Mouse (Mus musculus) heart, embryonic 12.5 days (tissue): ENCODE measurements around the gene Phf13. TPM values are rescaled to one million over a fixed set of nuclear protein-coding genes. Genes with fewer than 3 reads are reported as not detected.

ENCODE experiments used
- ATAC-seq: fragments of 200-750 bp; cut with Nextera tagmentation; 2 replicates; pipeline ENCODE4 v1.8.0; 2017; ENCODE audit warnings: moderate TSS enrichment, moderate library complexity; ENCODE audit not compliant: insufficient number of reproducible peaks, low FRiP score
- H3K27ac ChIP-seq: fragments of 300-500 bp; sonication (generic); 2 replicates; pipeline ENCODE4 v1.5.1; 2016; ENCODE audit warnings: mild to moderate bottlenecking, moderate library complexity; ENCODE audit not compliant: poor library complexity, severe bottlenecking
- H3K27me3 ChIP-seq: fragments of 300-500 bp; sonication (generic); replicated peaks from 2 replicates; pipeline ENCODE4 v1.6.1; 2016; ENCODE audit warnings: mild to moderate bottlenecking, moderate library complexity
- H3K36me3 ChIP-seq: fragments of 300-500 bp; sonication (generic); 2 replicates; pipeline ENCODE4 v1.6.1; 2016; ENCODE audit warnings: mild to moderate bottlenecking, moderate library complexity
- H3K4me1 ChIP-seq: fragments of 300-500 bp; sonication (generic); replicated peaks from 2 replicates; pipeline ENCODE4 v1.6.1; 2016; ENCODE audit warnings: mild to moderate bottlenecking
- H3K4me2 ChIP-seq: fragments of 300-500 bp; sonication (generic); 2 replicates; pipeline ENCODE4 v1.6.1; 2016; ENCODE audit warnings: mild to moderate bottlenecking, moderate library complexity
- H3K4me3 ChIP-seq: fragments of 300-500 bp; sonication (generic); 2 replicates; pipeline ENCODE4 v1.5.1; 2016; ENCODE audit warnings: mild to moderate bottlenecking
- H3K9ac ChIP-seq: fragments of 300-500 bp; sonication (generic); 2 replicates; pipeline ENCODE4 v1.6.1; 2016; ENCODE audit warnings: mild to moderate bottlenecking, moderate library complexity
- H3K9me3 ChIP-seq: fragments of 300-500 bp; sonication (generic); replicated peaks from 2 replicates; pipeline ENCODE4 v1.6.1; 2016; ENCODE audit warnings: mild to moderate bottlenecking, moderate library complexity
- WGBS: fragments of 180-500 bp; shearing (Covaris S2); methylation state at CpG from one replicate; pipeline ENCODE4 v1.1.7; 2016; 5-methylcytosine and 5-hydroxymethylcytosine counted together
- polyA plus RNA-seq: library from polyadenylated mRNA; unstranded; fragments of >200 nt; fragmentation: Nextera tagmentation; extraction: Ambion mirVana; gene quantifications from 2 replicates; pipeline ENCODE4 v1.2.1, GENCODE M21; 2016

Phf13 gene
- polyA plus RNA-seq, 1 experiment from 2014 or later, result 27.0 TPM

GRCm38 (mm10) chr4:152011171-152011760 is 15.2 kb upstream of the Phf13 start:
- ATAC-seq, result no peak
- H3K4me3 ChIP-seq, result peak overlapping the region; percentile 72
- H3K4me1 ChIP-seq, result peaks cover 55% of the 10 kb centered on the region
- WGBS, result 46% methylated on average over 8 of the region's 8 CpGs
- H3K9ac ChIP-seq, result peak overlapping the region; percentile 91
- no peaks in the 10 kb centered on the region for H3K27me3 ChIP-seq
- peaks cover 44% of the 10 kb centered on the region for H3K36me3 ChIP-seq
- peak overlapping the region; percentile 86 for H3K4me2 ChIP-seq
- no peaks in the 10 kb centered on the region for H3K9me3 ChIP-seq
- peak overlapping the region; percentile 95 for H3K27ac ChIP-seq

- Histone ChIP-seq H3K4me2 (peak overlapping the region; percentile 86), H3K9ac (peak overlapping the region; percentile 91), H3K4me3 (peak overlapping the region; percentile 72), H3K9me3 (no peaks in the 10 kb centered on the region), H3K27me3 (no peaks in the 10 kb centered on the region), H3K36me3 (peaks cover 39% of the 10 kb centered on the region), H3K4me1 (peaks cover 55% of the 10 kb centered on the region), H3K27ac (peak overlapping the region; percentile 95)
- WGBS, result 1% methylated on average over 13 of the region's 13 CpGs
- ATAC-seq, result peak; percentile 20
Measured at GRCm38 (mm10) chr4:152010707-152011134, 14.7 kb upstream of the Phf13 start.

GRCm38 (mm10) chr4:152010091-152010706 is 14.1 kb upstream of the Phf13 start:
- ATAC-seq, result peak; percentile 66
- H3K4me2 ChIP-seq, result peak overlapping the region; percentile 86
- H3K9me3 ChIP-seq, result no peaks in the 10 kb centered on the region
- H3K4me3 ChIP-seq, result peak overlapping the region; percentile 72
- H3K36me3 ChIP-seq, result peaks cover 34% of the 10 kb centered on the region
- peak overlapping the region; percentile 91 for H3K9ac ChIP-seq
- 0% methylated on average over 10 of the region's 10 CpGs for WGBS
- peaks cover 55% of the 10 kb centered on the region for H3K4me1 ChIP-seq
- no peaks in the 10 kb centered on the region for H3K27me3 ChIP-seq
- H3K27ac ChIP-seq, result peak overlapping the region; percentile 95

GRCm38 (mm10) chr4:152009076-152010051 is 13.3 kb upstream of the Phf13 start:
- ATAC-seq, result peak; percentile 48
- H3K27me3 ChIP-seq, result no peaks in the 10 kb centered on the region
- peak overlapping the region; percentile 86 for H3K4me2 ChIP-seq
- peak overlapping the region; percentile 95 for H3K27ac ChIP-seq
- peaks cover 55% of the 10 kb centered on the region for H3K4me1 ChIP-seq
- peak overlapping the region; percentile 91 for H3K9ac ChIP-seq
- peak overlapping the region; percentile 72 for H3K4me3 ChIP-seq
- no peaks in the 10 kb centered on the region for H3K9me3 ChIP-seq
- H3K36me3 ChIP-seq, result peaks cover 25% of the 10 kb centered on the region
- WGBS, result under 1% methylated on average over 115 of the region's 115 CpGs

- Histone ChIP-seq H3K9ac (peak within 1 kb of the TSS; percentile 91), H3K27ac (peak within 1 kb of the TSS; percentile 95), H3K36me3 (peaks cover 18% of the 10 kb centered on the region), H3K9me3 (no peaks in the 10 kb centered on the region), H3K4me1 (peaks cover 50% of the 10 kb centered on the region), H3K27me3 (no peaks in the 10 kb centered on the region), H3K4me2 (peak within 1 kb of the TSS; percentile 86), H3K4me3 (peak within 1 kb of the TSS; percentile 72)
- ATAC-seq, result peak; percentile 88
- under 1% methylated on average over 43 of the region's 45 CpGs for WGBS
Measured at GRCm38 (mm10) chr4:152008622-152009075, 12.6 kb upstream of the Phf13 start, which contains the start of gene Klhl21. Gene Klhl21 (plus strand): TSS chr4:152008803.

- H3K9me3 ChIP-seq, result no peaks in the 10 kb centered on the region
- peak overlapping the region; percentile 91 for H3K9ac ChIP-seq
- H3K27me3 ChIP-seq, result no peaks in the 10 kb centered on the region
- no peak for ATAC-seq
- H3K36me3 ChIP-seq, result peaks cover 13% of the 10 kb centered on the region
- peak overlapping the region; percentile 72 for H3K4me3 ChIP-seq
- peak overlapping the region; percentile 86 for H3K4me2 ChIP-seq
- 1% methylated on average over 14 of the region's 14 CpGs for WGBS
- peak overlapping the region; percentile 95 for H3K27ac ChIP-seq
- H3K4me1 ChIP-seq, result peaks cover 44% of the 10 kb centered on the region
Measured at GRCm38 (mm10) chr4:152008148-152008500, 12.1 kb upstream of the Phf13 start.

- Histone ChIP-seq H3K4me3 (peak overlapping the region; percentile 72), H3K9me3 (no peaks in the 10 kb centered on the region), H3K36me3 (peaks cover 8% of the 10 kb centered on the region), H3K4me1 (peaks cover 39% of the 10 kb centered on the region), H3K27ac (peak overlapping the region; percentile 95), H3K27me3 (no peaks in the 10 kb centered on the region), H3K9ac (peak overlapping the region; percentile 91), H3K4me2 (peak overlapping the region; percentile 86)
- no peak for ATAC-seq
- WGBS, result 4% methylated on average over 8 of the region's 8 CpGs
Measured at GRCm38 (mm10) chr4:152007481-152008147, 11.6 kb upstream of the Phf13 start.

GRCm38 (mm10) chr4:152006812-152007211 is 10.8 kb upstream of the Phf13 start:
- 33% methylated on average over 3 of the region's 3 CpGs for WGBS
- H3K4me1 ChIP-seq, result peaks cover 31% of the 10 kb centered on the region
- no peak for ATAC-seq
- no peak overlapping the region for H3K4me3 ChIP-seq
- H3K36me3 ChIP-seq, result no peaks in the 10 kb centered on the region
- H3K27ac ChIP-seq, result peak overlapping the region; percentile 95
- H3K9me3 ChIP-seq, result no peaks in the 10 kb centered on the region
- H3K4me2 ChIP-seq, result peak overlapping the region; percentile 86; the same call in 1 of the 2 replicates
- H3K9ac ChIP-seq, result 0 out of 2 replicates have a peak overlapping the region, but pooled peaks have one; percentile 91
- H3K27me3 ChIP-seq, result no peaks in the 10 kb centered on the region

GRCm38 (mm10) chr4:152006137-152006536 is 10.1 kb upstream of the Phf13 start:
- peaks cover 25% of the 10 kb centered on the region for H3K4me1 ChIP-seq
- WGBS, result 72% methylated on average over 6 of the region's 6 CpGs
- no peaks in the 10 kb centered on the region for H3K36me3 ChIP-seq

GRCm38 (mm10) chr4:152002063-152002462 is 6.0 kb upstream of the Phf13 start:
- no peak overlapping the region for H3K27ac ChIP-seq
- H3K4me3 ChIP-seq, result no peak overlapping the region
- H3K9ac ChIP-seq, result no peak overlapping the region
- no peaks in the 10 kb centered on the region for H3K9me3 ChIP-seq
- 83% methylated on average over 3 of the region's 3 CpGs for WGBS
- no peak for ATAC-seq
- no peaks in the 10 kb centered on the region for H3K36me3 ChIP-seq
- no peaks in the 10 kb centered on the region for H3K27me3 ChIP-seq
- H3K4me2 ChIP-seq, result no peak overlapping the region
- H3K4me1 ChIP-seq, result peaks cover 19% of the 10 kb centered on the region

More at GRCm38 (mm10) chr4:152006137-152006536, 10.1 kb upstream of the Phf13 start:
- Histone ChIP-seq H3K27me3 (no peaks in the 10 kb centered on the region), H3K4me3 (no peak overlapping the region), H3K27ac (no peak overlapping the region), H3K4me2 (no peak overlapping the region), H3K9ac (no peak overlapping the region), H3K9me3 (no peaks in the 10 kb centered on the region)
- ATAC-seq, result no peak
